Mouse (Mus musculus): ENCODE measurements at regions not wholly inside any gene's neighbourhood (a gene's known extent, or its start where the extent isn't known, plus 50 kb on each side); places are given as distances from the start of the nearest gene placed in this dataset.

GRCm38 (mm10) chr16:30869136-30869909 is 211.9 kb downstream of the Xxylt1 start:
- DNase-seq (ENCODE audit: extremely low read depth, low read depth, low spot score), result no peak

GRCm38 (mm10) chr16:30870110-30870509 is 211.1 kb downstream of the Xxylt1 start:
- DNase-seq (ENCODE audit: extremely low read depth, low read depth, low spot score), result no peak

GRCm38 (mm10) chr16:30870676-30871075 is 210.6 kb downstream of the Xxylt1 start:
- DNase-seq (ENCODE audit: extremely low read depth, low read depth, low spot score), result no peak

GRCm38 (mm10) chr16:30872147-30872546 is 209.1 kb downstream of the Xxylt1 start:
- DNase-seq (ENCODE audit: extremely low read depth, low read depth, low spot score), result peak; percentile 45

GRCm38 (mm10) chr16:30873493-30874211 is 207.6 kb downstream of the Xxylt1 start:
- peak; percentile 43 for DNase-seq (ENCODE audit: extremely low read depth, low read depth, low spot score)

GRCm38 (mm10) chr16:30875235-30875829 is 205.9 kb downstream of the Xxylt1 start:
- no peak for DNase-seq (ENCODE audit: extremely low read depth, low read depth, low spot score)

GRCm38 (mm10) chr16:30878821-30879220 is 202.4 kb downstream of the Xxylt1 start:
- no peak for DNase-seq (ENCODE audit: extremely low read depth, low read depth, low spot score)

- no peak for DNase-seq (ENCODE audit: extremely low read depth, low read depth, low spot score)
These were observed 201.4 kb downstream of the Xxylt1 start for GRCm38 (mm10) chr16:30879878-30880277.

GRCm38 (mm10) chr16:30880682-30881081 is 200.6 kb downstream of the Xxylt1 start:
- DNase-seq (ENCODE audit: extremely low read depth, low read depth, low spot score), result no peak

GRCm38 (mm10) chr16:30881186-30881585 is 200.0 kb downstream of the Xxylt1 start:
- DNase-seq (ENCODE audit: extremely low read depth, low read depth, low spot score), result no peak

GRCm38 (mm10) chr16:30883490-30884188 is 197.6 kb downstream of the Xxylt1 start:
- DNase-seq (ENCODE audit: extremely low read depth, low read depth, low spot score), result no peak

GRCm38 (mm10) chr16:30884189-30884551 is 197.1 kb downstream of the Xxylt1 start:
- DNase-seq (ENCODE audit: extremely low read depth, low read depth, low spot score), result no peak

GRCm38 (mm10) chr16:30886982-30887381 is 194.2 kb downstream of the Xxylt1 start:
- no peak for DNase-seq (ENCODE audit: extremely low read depth, low read depth, low spot score)

GRCm38 (mm10) chr16:30887536-30887935 is 193.7 kb downstream of the Xxylt1 start:
- no peak for DNase-seq (ENCODE audit: extremely low read depth, low read depth, low spot score)

GRCm38 (mm10) chr16:30888556-30889323 is 192.5 kb downstream of the Xxylt1 start:
- DNase-seq (ENCODE audit: extremely low read depth, low read depth, low spot score), result no peak

- DNase-seq (ENCODE audit: extremely low read depth, low read depth, low spot score), result no peak
These were observed 188.6 kb downstream of the Xxylt1 start for GRCm38 (mm10) chr16:30892606-30893005.

GRCm38 (mm10) chr16:30894086-30894485 is 187.1 kb downstream of the Xxylt1 start:
- DNase-seq (ENCODE audit: extremely low read depth, low read depth, low spot score), result no peak

GRCm38 (mm10) chr16:30895021-30895420 is 186.2 kb downstream of the Xxylt1 start:
- no peak for DNase-seq (ENCODE audit: extremely low read depth, low read depth, low spot score)

GRCm38 (mm10) chr16:30897371-30897770 is 183.9 kb downstream of the Xxylt1 start:
- no peak for DNase-seq (ENCODE audit: extremely low read depth, low read depth, low spot score)

- DNase-seq (ENCODE audit: extremely low read depth, low read depth, low spot score), result no peak
These were observed 181.1 kb downstream of the Xxylt1 start for GRCm38 (mm10) chr16:30900121-30900520.

GRCm38 (mm10) chr16:30901309-30901708 is 179.9 kb downstream of the Xxylt1 start:
- DNase-seq (ENCODE audit: extremely low read depth, low read depth, low spot score), result no peak

Measured in fat pad, adult 2 months (tissue).